Mouse (Mus musculus) myocyte (in vitro differentiated cells): ENCODE measurements around the gene Dlg1.

Experiments used
- CEBPB ChIP-seq: IDR thresholded peaks from 2 replicates; pipeline ENCODE4 v1.6.1; 2011; ENCODE audit warnings: mild to moderate bottlenecking, moderate library complexity; ENCODE audit not compliant: poor library complexity, insufficient read depth, severe bottlenecking
- E2F4 ChIP-seq: IDR thresholded peaks from one replicate; pipeline ENCODE4 v1.6.1; 2011; ENCODE audit warnings: mild to moderate bottlenecking, control low read depth, moderate library complexity; ENCODE audit not compliant: insufficient read depth
- MAX ChIP-seq: IDR thresholded peaks from one replicate; pipeline ENCODE4 v1.6.1; 2011; ENCODE audit warnings: low read depth, mild to moderate bottlenecking, control low read depth
- MYOD1 ChIP-seq, 3 experiments: IDR thresholded peaks; one replicate each; pipeline ENCODE4 v1.6.1; 2011; ENCODE audit warnings: control low read depth in 2 of 3, low read depth in 2 of 3, mild to moderate bottlenecking in 2 of 3, moderate library complexity in 1 of 3; ENCODE audit not compliant: insufficient read length in 2 of 3, control insufficient read depth in 1 of 3
- MYOG ChIP-seq, 3 experiments: IDR thresholded peaks; one replicate each; pipeline ENCODE4 v1.6.1; 2011; ENCODE audit warnings: control low read depth in 2 of 3, low read depth in 2 of 3, mild to moderate bottlenecking in 2 of 3; ENCODE audit not compliant: insufficient read length in 2 of 3, control insufficient read depth in 1 of 3, insufficient read depth in 1 of 3
- POLR2A ChIP-seq: IDR thresholded peaks from one replicate; pipeline ENCODE4 v1.6.1; 2011; ENCODE audit warnings: low read depth, mild to moderate bottlenecking, control low read depth, moderate library complexity; ENCODE audit not compliant: insufficient read length
- POLR2AphosphoS2 ChIP-seq: IDR thresholded peaks from one replicate; pipeline ENCODE4 v1.6.1; 2011; ENCODE audit warnings: low read depth, control low read depth; ENCODE audit not compliant: insufficient read length
- TCF12 ChIP-seq: IDR thresholded peaks from one replicate; pipeline ENCODE4 v1.6.1; 2011; ENCODE audit warnings: mild to moderate bottlenecking, control low read depth; ENCODE audit not compliant: poor library complexity, insufficient read depth, severe bottlenecking
- TCF3 ChIP-seq: IDR thresholded peaks from one replicate; pipeline ENCODE4 v1.6.1; 2011; ENCODE audit warnings: low read depth, control low read depth; ENCODE audit not compliant: insufficient read length
- USF1 ChIP-seq: IDR thresholded peaks from one replicate; pipeline ENCODE4 v1.6.1; 2011; ENCODE audit warnings: low read depth, mild to moderate bottlenecking, control low read depth, moderate library complexity

GRCm38 (mm10) chr16:31924368-31924767, 261.1 kb downstream of the Dlg1 start:
- TF ChIP-seq E2F4 (no peak), POLR2A (no peak), MYOD1 (IDR thresholded peaks at IDR 0.05; ENCODE audit: control insufficient read depth in 1 of 3, insufficient read length in 2 of 3, low read depth in 2 of 3) (no peak), USF1 (no peak), MAX (no peak), POLR2AphosphoS2 (no peak), TCF3 (no peak), CEBPB (no peak), TCF12 (no peak), MYOG (IDR thresholded peaks at IDR 0.05; ENCODE audit: control insufficient read depth in 1 of 3, insufficient read depth in 1 of 3, insufficient read length in 2 of 3, low read depth in 2 of 3) (no peak)
